Mouse (Mus musculus): ENCODE measurements at regions not wholly inside any gene's neighbourhood (a gene's known extent, or its start where the extent isn't known, plus 50 kb on each side); places are given as distances from the start of the nearest gene placed in this dataset.

DNA sequence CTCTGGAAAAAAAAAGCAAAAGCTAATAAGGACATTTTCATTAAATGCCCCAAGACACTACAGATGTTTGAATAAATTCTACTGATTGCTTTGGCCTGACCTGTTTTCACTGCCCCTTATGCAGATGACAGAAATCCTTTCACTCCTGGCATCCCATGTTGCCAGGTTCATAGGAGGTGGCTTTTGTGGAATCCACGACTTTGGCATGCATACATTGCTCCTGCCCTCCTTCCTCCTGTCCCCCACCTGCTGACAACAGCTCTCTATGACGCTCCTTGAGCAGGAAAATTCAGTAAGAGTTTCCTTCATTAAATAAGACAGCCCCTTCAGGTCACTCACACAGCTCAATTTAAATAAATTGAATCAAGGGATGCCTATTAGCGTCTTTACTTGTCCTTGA, 582.5 kb downstream of the Btbd3 start:
- H3K4me1 ChIP-seq: no peaks in the 10 kb centered on the region
- no peak overlapping the region for H3K4me2 ChIP-seq

DNA sequence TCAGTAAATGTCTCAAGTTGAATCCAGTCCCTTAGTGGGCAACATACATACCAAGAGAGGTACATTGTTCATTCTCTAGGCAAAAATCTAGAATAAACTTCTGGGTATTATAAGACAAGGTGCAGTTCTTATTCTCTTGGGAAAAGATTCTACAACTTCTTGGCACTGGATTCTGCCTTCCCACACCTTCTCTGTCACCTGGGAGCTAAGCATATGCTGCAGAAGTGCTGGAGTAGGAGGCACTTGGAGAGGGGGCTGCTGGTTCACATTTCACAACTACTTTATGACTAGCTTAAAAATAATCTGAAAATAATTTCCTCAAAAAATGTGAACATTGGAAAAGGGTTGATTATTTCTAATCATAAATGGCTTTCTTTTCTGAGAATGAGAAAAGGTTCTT, 602.8 kb downstream of the Btbd3 start:
- no peaks in the 10 kb centered on the region for H3K9me3 ChIP-seq
- ATAC-seq (replicated peaks): no peak
- H3K36me3 ChIP-seq (replicated peaks): no peaks in the 10 kb centered on the region
- no peak overlapping the region for H3K9ac ChIP-seq
- no peaks in the 10 kb centered on the region for H3K4me1 ChIP-seq
- H3K27ac ChIP-seq: no peak overlapping the region
- no peak overlapping the region for H3K4me3 ChIP-seq
- H3K27me3 ChIP-seq (replicated peaks): no peaks in the 10 kb centered on the region
- H3K4me2 ChIP-seq: no peak overlapping the region

More for the DNA sequence above, 582.5 kb downstream of the Btbd3 start:
- Histone ChIP-seq H3K27ac (no peak overlapping the region), H3K27me3 (replicated peaks) (no peaks in the 10 kb centered on the region), H3K9me3 (no peaks in the 10 kb centered on the region), H3K9ac (no peak overlapping the region), H3K4me3 (no peak overlapping the region), H3K36me3 (replicated peaks) (no peaks in the 10 kb centered on the region)
- WGBS: 26% methylated on average over 3 of the region's 3 CpGs
- ATAC-seq (replicated peaks): no peak

DNA sequence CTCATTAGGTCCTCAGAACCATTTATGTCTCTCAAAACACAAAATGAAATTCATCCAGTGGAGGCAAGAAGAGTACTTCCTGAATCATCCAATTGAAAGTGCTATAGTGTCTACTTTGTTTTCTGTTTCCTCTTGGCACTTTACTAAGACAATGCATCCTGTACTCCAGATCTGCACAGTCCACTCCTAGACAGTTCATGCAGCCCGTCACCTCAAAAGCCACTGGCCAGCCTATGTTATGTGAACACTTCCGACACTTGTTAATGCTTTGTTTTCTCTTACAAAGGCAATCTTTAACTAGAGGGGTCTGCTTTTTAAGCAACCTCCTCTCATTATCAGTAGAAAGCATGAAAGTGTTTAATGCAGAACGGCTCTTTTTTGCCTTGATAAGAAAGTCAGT, 597.1 kb upstream of the Sptlc3 start:
- Histone ChIP-seq H3K4me2 (peak overlapping the region; percentile 10; the same call in 1 of the 2 replicates), H3K9ac (no peak overlapping the region), H3K4me1 (peaks cover 8% of the 10 kb centered on the region; the same call in 1 of the 2 replicates), H3K36me3 (replicated peaks) (no peaks in the 10 kb centered on the region), H3K27ac (no peak overlapping the region), H3K9me3 (no peaks in the 10 kb centered on the region), H3K27me3 (replicated peaks) (no peaks in the 10 kb centered on the region), H3K4me3 (no peak overlapping the region)
- 34% methylated on average over 3 of the region's 3 CpGs for whole genome bisulfite sequencing
- no peak for ATAC-seq (replicated peaks)

DNA sequence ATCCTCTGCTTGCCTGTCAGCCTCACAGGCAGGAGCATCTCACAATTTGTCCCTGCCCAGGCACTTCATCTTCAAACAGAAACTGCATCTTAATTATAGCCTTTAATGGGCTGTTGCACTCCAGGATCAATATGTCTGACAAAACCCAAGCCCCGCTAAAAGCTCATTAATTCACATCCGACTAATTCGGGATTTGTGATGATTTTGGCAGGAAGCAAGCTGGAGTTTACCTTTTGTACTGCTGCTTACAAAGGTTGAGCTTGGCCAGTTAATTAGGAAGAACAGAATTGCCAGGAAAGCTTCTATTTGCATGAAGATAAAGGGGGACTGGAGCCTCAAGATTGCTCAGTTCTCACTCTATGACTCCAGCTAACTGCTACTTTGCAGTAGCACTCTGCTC, 596.6 kb upstream of the Sptlc3 start:
- Histone ChIP-seq H3K36me3 (replicated peaks) (no peaks in the 10 kb centered on the region), H3K27me3 (replicated peaks) (no peaks in the 10 kb centered on the region), H3K9me3 (no peaks in the 10 kb centered on the region), H3K4me3 (no peak overlapping the region), H3K4me1 (peaks cover 8% of the 10 kb centered on the region; the same call in 1 of the 2 replicates), H3K4me2 (peak overlapping the region; percentile 10), H3K27ac (no peak overlapping the region), H3K9ac (no peak overlapping the region)
- peak; percentile 72 for ATAC-seq (replicated peaks)
- WGBS: 8% methylated on average over 3 of the region's 3 CpGs

DNA sequence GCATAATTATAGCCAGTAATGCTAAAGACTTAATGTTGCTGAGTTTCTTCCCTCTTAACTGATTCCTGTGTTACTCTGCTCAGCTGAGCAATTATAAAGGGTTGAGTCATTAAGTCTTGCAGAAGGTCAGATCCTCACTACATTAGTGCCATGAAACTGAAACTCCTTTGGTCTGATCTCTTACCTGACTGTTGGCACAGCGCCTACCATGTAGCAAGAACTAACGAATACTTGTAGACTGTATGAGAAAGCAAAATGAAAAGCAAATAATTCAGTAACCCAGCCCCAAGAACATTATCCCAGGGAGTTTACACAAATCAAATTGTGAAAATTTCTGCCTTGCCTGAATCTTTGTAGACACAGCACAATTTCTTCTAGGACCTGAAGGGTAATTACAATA, 556.5 kb upstream of the Sptlc3 start:
- Histone ChIP-seq H3K4me3 (no peak overlapping the region), H3K27ac (no peak overlapping the region), H3K4me1 (no peaks in the 10 kb centered on the region), H3K4me2 (no peak overlapping the region), H3K27me3 (replicated peaks) (no peaks in the 10 kb centered on the region), H3K36me3 (replicated peaks) (no peaks in the 10 kb centered on the region), H3K9ac (no peak overlapping the region), H3K9me3 (no peaks in the 10 kb centered on the region)
- 90% methylated on average over 2 of the region's 2 CpGs for WGBS
- no peak for ATAC-seq (replicated peaks)

DNA sequence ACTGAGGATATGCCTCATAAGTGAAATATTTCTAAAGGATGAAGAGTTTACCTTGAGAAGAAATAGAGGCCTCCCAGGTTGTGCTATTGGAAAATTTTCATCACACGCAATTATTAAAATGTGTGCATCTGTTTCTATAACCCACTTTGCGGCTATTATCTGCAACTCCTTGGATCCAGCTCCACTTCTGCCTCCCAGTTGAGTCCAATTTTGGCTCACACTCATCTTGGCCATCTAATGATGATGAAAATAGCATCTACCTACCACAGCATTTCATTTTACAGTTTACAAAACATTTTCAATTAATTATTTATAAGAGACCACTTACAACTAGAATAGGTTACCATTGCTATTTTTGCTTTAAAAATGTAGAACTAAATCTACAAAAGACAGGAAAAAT, 554.3 kb upstream of the Sptlc3 start:
- no peak overlapping the region for H3K4me3 ChIP-seq
- H3K4me2 ChIP-seq: no peak overlapping the region
- no peak overlapping the region for H3K9ac ChIP-seq
- H3K27ac ChIP-seq: no peak overlapping the region
- no peaks in the 10 kb centered on the region for H3K36me3 ChIP-seq (replicated peaks)
- WGBS: 96% methylated on average over 2 of the region's 2 CpGs
- no peaks in the 10 kb centered on the region for H3K27me3 ChIP-seq (replicated peaks)
- no peaks in the 10 kb centered on the region for H3K4me1 ChIP-seq
- H3K9me3 ChIP-seq: no peaks in the 10 kb centered on the region
- no peak for ATAC-seq (replicated peaks)

DNA sequence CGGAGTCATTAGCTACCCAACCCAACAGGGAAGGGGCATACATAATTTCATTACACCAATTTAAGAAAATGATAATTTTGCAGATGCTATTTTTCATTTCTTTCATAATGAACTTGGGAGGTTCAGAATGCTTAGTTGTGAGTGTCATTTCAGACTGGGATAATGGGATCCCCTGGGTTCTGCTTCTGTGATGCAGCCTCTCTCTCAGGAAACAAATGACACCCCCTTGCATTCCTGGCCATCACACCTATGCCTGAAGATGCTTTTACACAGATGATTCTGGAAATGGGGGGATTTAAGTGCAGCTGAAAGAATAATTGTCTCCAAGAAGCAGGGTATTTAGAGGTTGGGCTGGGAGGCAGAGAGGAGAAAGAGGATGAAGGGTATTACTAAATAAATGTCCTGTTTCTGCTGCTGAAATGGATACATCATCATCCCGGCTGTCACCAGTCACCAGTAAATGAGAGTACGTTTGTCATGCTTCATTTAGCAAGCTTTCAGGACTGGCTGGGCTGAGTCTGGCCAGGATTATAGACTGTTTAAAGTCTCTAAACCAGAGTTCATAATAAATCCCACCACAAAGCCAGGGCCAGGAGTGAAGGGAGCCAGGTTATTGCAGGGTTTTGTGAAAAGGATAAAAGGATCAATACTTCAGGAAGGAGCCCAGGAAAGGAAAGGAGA, 527.5 kb upstream of the Sptlc3 start:
- no peak overlapping the region for H3K4me3 ChIP-seq
- H3K4me2 ChIP-seq: no peak overlapping the region
- whole genome bisulfite sequencing: 25% methylated on average over 3 of the region's 3 CpGs
- peak overlapping the region; percentile 56 for H3K27ac ChIP-seq
- no peaks in the 10 kb centered on the region for H3K27me3 ChIP-seq (replicated peaks)
- peak; percentile 66 for ATAC-seq (replicated peaks)
- no peak overlapping the region for H3K9ac ChIP-seq
- H3K36me3 ChIP-seq (replicated peaks): no peaks in the 10 kb centered on the region
- H3K9me3 ChIP-seq: no peaks in the 10 kb centered on the region
- 0 out of 2 replicates have a peak, but pooled peaks cover 5% of the 10 kb centered on the region for H3K4me1 ChIP-seq

DNA sequence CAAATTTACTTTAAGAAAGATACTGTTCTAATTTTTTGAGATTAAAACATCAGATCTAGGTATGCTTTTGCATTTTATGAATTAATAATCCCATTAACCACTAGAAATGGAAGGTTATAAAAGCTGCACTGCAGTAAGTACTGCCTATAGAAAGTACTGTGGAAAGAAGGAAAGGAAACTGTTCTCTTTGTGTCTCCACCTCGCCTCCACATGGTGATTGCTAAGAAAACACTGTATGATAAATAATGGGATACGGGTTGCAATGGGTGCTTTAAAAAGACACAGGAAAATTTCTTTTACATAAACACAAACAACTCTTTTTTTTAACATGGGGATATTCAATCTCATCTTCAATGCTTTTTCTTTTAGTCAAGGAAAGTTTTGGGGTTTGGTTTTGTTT, 519.2 kb upstream of the Sptlc3 start:
- Histone ChIP-seq H3K9me3 (no peaks in the 10 kb centered on the region), H3K4me3 (no peak overlapping the region), H3K4me2 (no peak overlapping the region; the same call in 1 of the 2 replicates), H3K4me1 (no peaks in the 10 kb centered on the region), H3K27ac (no peak overlapping the region), H3K27me3 (replicated peaks) (no peaks in the 10 kb centered on the region), H3K36me3 (replicated peaks) (no peaks in the 10 kb centered on the region), H3K9ac (no peak overlapping the region)
- 51% methylated on average over 2 of the region's 2 CpGs for WGBS
- no peak for ATAC-seq (replicated peaks)

DNA sequence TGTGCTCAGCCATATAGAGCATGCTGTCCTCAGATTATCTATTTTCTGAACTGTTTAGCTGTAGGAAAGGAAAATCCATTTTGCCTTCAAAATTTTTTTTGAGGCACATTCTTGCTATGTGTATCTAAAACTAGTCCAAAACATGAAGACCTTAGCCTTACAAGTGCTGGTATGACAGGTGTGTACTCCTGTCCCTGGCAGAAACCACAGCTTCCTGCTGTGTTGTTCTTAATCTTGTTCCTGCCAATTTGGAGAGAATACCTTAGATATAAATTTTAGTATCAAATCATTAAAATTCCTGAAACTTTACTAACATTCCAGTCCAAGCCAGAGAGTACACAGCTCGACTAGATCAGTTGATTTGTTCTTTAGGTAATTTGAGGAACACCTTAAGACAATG, 503.7 kb upstream of the Sptlc3 start:
- no peak for ATAC-seq (replicated peaks)
- Histone ChIP-seq H3K4me1 (no peaks in the 10 kb centered on the region), H3K36me3 (replicated peaks) (no peaks in the 10 kb centered on the region), H3K9me3 (no peaks in the 10 kb centered on the region), H3K4me3 (no peak overlapping the region), H3K9ac (no peak overlapping the region), H3K4me2 (no peak overlapping the region), H3K27me3 (replicated peaks) (no peaks in the 10 kb centered on the region), H3K27ac (no peak overlapping the region)
- WGBS: 58% methylated on average over 1 of the region's 1 CpGs

DNA sequence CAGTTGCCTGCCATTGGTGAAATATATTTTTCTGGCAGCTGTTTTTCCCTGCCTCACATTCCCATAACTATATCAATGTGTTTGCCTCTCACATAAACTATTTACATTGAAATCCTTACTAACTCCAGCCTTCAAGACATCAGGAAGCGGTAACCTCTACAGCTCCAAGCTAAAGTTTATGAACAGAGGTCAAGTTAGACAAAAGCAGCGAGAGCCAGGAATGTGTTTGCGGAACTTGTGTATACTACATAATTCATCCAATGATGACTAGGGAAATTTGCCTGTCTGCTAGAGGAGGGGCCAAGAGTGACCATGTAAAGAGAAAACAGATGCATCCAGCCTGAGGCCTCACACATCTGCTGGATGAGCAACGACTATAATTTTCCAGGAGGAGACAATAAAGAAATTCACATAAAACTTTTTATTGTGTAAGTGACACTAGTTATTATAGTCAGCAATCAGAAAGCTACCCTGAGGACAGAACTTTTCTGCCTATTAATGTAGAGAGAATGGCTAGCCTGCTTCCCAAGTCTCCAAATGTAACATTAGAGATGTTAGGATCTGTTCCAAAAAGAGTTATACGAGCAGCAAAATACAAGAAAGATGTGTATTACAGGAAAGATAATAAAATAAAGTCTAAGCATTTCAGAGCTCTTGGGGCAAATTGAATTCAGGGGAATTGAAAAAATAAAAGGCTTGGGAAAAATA, 461.5 kb upstream of the Sptlc3 start:
- ATAC-seq (replicated peaks): no peak

DNA sequence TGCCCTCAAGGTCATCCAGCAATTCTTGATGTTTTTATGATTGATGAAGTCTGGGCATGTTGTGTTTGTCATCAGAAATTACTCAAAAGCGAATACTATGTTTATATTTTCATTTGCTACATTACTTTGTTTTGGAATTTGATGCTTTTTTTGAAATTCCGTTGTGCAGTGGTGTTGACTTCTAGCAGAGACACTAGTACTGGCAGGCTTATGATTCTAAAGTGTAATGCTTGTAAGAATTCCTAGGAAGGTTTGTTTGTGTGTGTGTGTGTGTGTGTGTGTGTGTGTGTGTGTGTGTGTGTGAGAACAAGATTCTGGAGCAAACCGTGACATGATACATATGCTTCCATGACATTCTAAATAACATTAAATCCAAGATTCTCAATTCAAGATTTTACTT, 458.9 kb upstream of the Sptlc3 start:
- WGBS: 85% methylated on average over 3 of the region's 3 CpGs

More for the DNA sequence above, 461.5 kb upstream of the Sptlc3 start:
- no peaks in the 10 kb centered on the region for H3K36me3 ChIP-seq (replicated peaks)
- WGBS: 87% methylated on average over 5 of the region's 5 CpGs
- H3K9me3 ChIP-seq: no peaks in the 10 kb centered on the region
- H3K9ac ChIP-seq: no peak overlapping the region
- H3K4me3 ChIP-seq: no peak overlapping the region
- no peak overlapping the region for H3K4me2 ChIP-seq
- no peak overlapping the region for H3K27ac ChIP-seq
- H3K27me3 ChIP-seq (replicated peaks): no peaks in the 10 kb centered on the region
- no peaks in the 10 kb centered on the region for H3K4me1 ChIP-seq

DNA sequence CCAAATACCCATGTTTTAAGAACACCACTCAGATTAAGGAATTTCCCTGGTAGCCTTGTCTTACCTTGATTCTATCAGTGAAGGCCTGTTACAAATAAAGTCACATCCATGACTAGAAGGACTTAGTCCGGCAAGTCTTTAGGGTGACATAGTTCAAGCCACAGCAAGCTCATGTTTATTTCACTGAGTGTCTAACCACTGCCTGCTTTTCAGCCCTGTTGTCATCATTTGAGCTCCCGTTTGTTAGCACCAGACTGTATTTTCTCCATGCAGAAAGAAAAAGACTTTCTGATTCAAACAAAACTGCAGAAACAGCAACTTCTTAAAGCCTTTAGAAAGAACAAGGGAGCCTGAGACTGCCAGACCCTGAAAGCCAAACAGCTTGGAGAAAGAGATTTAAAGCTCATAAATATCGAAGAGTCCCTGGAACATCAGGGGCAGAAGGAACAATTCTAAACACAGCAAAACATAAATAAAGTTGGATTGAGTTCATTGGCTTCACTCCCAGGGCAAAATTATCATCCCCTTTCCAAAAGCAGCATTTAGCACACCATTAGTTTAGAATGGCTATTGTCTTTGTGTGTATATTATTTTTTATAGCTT, 451.9 kb upstream of the Sptlc3 start:
- Histone ChIP-seq H3K27me3 (replicated peaks) (no peaks in the 10 kb centered on the region), H3K4me1 (no peaks in the 10 kb centered on the region), H3K9ac (no peak overlapping the region), H3K4me2 (no peak overlapping the region), H3K36me3 (replicated peaks) (no peaks in the 10 kb centered on the region), H3K27ac (no peak overlapping the region), H3K9me3 (no peaks in the 10 kb centered on the region), H3K4me3 (no peak overlapping the region)
- ATAC-seq (replicated peaks): no peak
- 79% methylated on average over 3 of the region's 3 CpGs for WGBS

More for the DNA sequence above, 458.9 kb upstream of the Sptlc3 start:
- Histone ChIP-seq H3K4me2 (no peak overlapping the region), H3K27ac (no peak overlapping the region), H3K4me3 (no peak overlapping the region), H3K36me3 (replicated peaks) (no peaks in the 10 kb centered on the region), H3K9ac (no peak overlapping the region), H3K4me1 (no peaks in the 10 kb centered on the region), H3K9me3 (no peaks in the 10 kb centered on the region), H3K27me3 (replicated peaks) (no peaks in the 10 kb centered on the region)
- no peak for ATAC-seq (replicated peaks)

DNA sequence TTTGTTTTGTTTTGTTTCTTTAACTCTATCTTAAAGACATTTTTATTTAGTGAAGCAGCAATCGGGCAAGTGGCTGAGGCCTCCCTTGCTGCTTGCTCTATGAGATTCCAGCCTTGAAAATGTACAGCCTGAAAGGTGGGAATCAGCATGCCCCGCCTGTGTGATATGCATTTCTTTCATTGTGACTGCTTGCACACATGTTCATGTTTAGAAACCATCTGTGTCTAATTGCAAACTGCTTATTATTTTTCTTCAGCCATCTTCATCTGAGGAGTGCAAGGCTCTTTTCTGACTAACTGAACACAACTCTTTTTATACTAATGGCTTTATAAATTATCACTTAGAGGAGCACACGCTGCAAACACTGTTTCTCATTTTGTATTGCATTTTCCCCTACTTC, 449.0 kb upstream of the Sptlc3 start:
- 84% methylated on average over 3 of the region's 3 CpGs for WGBS
- H3K27ac ChIP-seq: no peak overlapping the region
- no peaks in the 10 kb centered on the region for H3K9me3 ChIP-seq
- no peaks in the 10 kb centered on the region for H3K27me3 ChIP-seq (replicated peaks)
- no peak overlapping the region for H3K9ac ChIP-seq
- H3K4me2 ChIP-seq: no peak overlapping the region
- no peak overlapping the region for H3K4me3 ChIP-seq
- ATAC-seq (replicated peaks): no peak
- no peaks in the 10 kb centered on the region for H3K36me3 ChIP-seq (replicated peaks)
- H3K4me1 ChIP-seq: no peaks in the 10 kb centered on the region

Measured in midbrain, embryonic 15.5 days (tissue).